Mouse (Mus musculus) ZHBTc4 (cell line): Measurements from ENCODE around the gene Inka2.

Source experiments
- DNase-seq: peaks from one replicate; pipeline ENCODE4 v3.0.0-alpha.2; 2011; ENCODE audit warnings: low read depth, low spot score

The Inka2 gene

DNA sequence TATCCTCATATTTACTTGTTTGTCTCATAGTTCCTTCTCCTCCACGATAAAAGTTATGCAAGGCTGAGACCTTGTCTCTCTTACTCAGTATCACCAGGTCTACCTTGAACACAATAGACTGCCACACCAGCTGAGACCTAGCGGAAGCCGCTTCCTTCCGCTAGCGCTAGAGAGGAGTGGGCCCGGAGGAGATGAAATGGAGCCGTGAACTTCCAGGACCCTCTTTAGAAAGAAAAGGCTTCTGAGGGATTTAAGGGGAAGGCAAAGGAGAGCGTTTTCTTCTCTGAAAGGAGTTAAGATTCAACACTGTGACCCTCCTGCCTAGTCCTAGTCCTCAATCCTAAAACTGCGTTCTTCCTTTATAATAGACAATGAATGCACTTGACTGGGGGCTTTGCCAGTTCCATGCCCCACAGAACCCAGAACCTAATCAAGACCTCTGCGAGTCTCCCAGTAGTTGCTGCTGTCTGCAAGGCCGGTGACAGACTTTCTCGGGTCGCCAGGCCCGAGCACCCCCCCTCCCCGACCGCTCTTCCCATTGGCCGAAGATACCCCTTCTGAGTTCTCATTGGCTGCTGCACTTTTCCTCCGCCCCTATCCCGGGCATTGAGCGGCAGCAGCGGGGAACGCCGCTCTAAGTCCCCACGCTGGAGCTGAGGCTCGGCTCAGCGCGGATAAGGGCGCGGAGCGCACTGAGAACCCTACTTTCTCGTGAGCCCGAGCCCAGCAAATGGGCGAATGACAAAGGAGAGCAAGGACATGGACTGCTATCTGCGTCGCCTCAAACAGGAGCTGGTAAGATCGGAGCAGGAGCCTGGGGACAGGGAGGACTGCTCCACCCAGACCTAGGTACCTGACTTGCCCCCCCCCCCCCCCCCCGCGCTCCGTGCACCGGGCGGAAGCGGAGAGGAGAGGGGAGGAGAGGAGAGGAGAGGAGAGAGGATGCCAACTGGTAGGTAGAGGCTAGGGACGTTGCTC, at the start of gene Inka2:
Inka2 (plus strand) TSS at position 569 of the 978 bp plus-strand sequence.
- DNase-seq: peak; percentile 95

- no peak for DNase-seq
These were observed 49.3 kb upstream of the Inka2 start for GRCm38 (mm10) chr3:105655031-105655585.

- DNase-seq: no peak
These were observed 43.9 kb upstream of the Inka2 start for GRCm38 (mm10) chr3:105660530-105660929.

- no peak for DNase-seq
These were observed 41.4 kb upstream of the Inka2 start for GRCm38 (mm10) chr3:105663043-105663442.

DNA sequence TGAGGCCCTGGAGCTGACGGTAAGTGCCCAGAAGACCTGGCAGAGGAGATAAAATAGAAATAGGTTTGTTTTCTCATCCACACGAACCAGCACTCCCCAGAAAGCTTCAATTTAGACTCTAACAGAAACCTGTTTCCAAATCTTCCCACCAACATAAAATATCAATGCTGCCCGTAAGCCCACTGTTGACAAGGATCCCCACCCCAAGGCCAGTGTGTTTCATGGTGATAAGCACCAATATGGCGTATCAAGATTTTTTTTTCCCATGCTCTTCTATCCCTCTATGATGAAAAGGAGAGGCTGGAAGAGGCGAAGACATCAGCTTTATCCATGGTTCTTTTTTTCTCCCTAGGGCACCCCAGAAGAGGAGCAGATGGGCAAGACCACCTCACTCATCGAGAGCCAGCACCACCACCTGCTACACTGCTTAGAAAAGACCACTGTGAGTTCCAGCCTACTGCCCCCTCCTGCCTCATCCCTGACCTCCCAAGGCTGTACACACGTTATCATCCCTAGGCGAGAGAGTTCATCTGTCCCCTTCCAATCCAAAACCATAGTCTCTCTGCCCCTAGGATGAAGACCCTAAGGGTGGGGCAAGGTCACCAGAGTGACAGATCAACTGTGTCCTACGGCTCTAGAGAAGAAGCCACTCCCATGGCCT, 39.2 kb upstream of the Inka2 start:
- DNase-seq: no peak

GRCm38 (mm10) chr3:105666996-105667523, 37.3 kb upstream of the Inka2 start:
- peak; percentile 50 for DNase-seq

GRCm38 (mm10) chr3:105668161-105668560, 36.2 kb upstream of the Inka2 start:
- no peak for DNase-seq

GRCm38 (mm10) chr3:105669776-105670175, 34.6 kb upstream of the Inka2 start:
- DNase-seq: no peak

DNA sequence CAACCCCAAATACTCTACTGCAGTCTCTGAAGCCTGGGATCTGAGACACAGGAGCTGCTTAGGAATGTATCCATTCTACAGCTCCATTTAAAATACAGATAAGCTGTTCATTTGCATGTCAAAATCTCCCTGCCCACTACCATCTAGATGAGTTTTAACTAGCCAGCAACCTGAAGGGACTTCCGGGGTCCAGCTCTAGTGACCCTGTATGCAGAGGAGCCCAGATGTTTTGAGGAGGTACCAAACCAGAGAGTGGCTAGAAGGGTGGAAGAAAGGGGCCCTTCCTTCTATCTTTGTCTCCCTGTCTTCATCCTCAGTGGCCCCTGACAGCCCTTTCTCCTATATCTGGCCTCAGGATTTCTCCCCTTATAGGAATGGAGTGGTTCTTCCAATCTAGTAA, 33.6 kb upstream of the Inka2 start:
- no peak for DNase-seq

GRCm38 (mm10) chr3:105674595-105675218, 29.7 kb upstream of the Inka2 start:
- DNase-seq: peak; percentile 81

- no peak for DNase-seq
These were observed 28.5 kb upstream of the Inka2 start for GRCm38 (mm10) chr3:105675932-105676331.

DNA sequence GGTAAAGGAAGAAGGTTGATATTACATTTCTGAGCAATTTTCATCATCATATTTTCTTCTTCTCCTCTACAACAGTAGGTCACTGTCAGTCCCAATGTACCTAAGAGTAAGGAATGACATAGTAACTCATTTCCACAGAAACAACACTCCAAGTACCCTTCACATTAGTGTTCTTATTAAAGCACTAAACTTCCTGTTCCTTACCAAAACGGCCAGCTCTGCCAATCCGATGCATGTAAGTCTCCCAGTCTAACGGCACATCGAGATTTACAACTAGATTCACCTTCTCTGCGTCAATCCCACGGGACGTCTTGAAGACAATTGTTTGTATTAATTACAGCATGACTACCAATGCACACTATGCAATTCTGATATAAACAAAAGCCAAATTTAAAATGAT, 24.1 kb upstream of the Inka2 start:
- DNase-seq: no peak

- DNase-seq: peak; percentile 71
These were observed 17.7 kb upstream of the Inka2 start for GRCm38 (mm10) chr3:105686394-105687323.

DNA sequence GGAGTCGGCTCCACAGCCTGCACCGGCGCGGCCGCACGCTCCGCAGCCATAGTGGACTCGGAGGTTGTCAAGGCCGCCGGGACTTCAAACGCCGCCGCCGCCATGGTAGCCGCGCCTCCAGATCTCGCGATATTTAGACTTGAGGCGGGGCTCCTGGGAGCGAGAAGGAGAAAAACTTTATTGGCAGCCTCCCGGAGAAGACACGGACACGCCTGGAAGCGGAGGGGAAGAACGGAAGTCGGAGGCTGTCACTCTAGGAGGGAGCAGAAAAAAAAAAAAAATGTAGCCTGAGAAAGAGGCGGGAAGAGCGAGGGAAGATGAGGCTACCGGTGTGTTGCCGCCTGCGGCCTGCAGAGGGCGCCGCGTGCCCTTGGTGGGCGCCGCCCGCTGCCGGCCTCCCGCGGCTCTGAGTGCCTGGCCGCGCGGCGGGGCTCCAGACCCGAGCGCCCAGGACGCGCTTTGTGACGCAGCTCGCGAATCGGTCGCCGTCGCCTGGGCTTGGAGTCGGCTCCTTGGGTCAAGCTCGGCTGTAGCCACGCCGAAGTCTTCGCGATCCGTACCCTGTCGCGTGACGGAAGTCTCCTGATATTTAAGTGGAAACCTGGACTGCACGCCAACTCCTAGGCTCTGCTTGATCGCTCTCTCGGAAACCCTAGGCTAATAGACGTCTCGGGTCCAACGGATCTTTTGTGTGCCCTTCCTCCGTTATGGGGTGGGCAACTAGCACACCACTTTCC, 16.9 kb upstream of the Inka2 start, which contains the start of gene Ddx20:
Ddx20 (minus strand) TSS at position 251 of the 737 bp plus-strand sequence.
- DNase-seq: peak; percentile 99

- DNase-seq: no peak
These were observed 15.9 kb upstream of the Inka2 start for GRCm38 (mm10) chr3:105688536-105688935.

GRCm38 (mm10) chr3:105693327-105694080, 10.9 kb upstream of the Inka2 start:
- DNase-seq: no peak

GRCm38 (mm10) chr3:105695476-105696386, 8.7 kb upstream of the Inka2 start:
- DNase-seq: no peak
